Mouse (Mus musculus) lung, embryonic 15.5 days (tissue): ENCODE results near the gene Adcy7. TPM values are rescaled to one million over a fixed set of nuclear protein-coding genes. Genes with fewer than 3 reads are reported as not detected.

Experiments used
- ATAC-seq: fragments of 200-750 bp; cut with Nextera tagmentation; 2 replicates; pipeline ENCODE4 v1.8.0; 2017; ENCODE audit warnings: moderate number of reproducible peaks, borderline replicate concordance; ENCODE audit not compliant: low FRiP score, low TSS enrichment; ENCODE audit errors: extremely low read depth
- H3K27ac ChIP-seq: fragments of 300-500 bp; sonication (generic); 2 replicates; pipeline ENCODE4 v1.5.1; 2015; ENCODE audit warnings: moderate library complexity, mild to moderate bottlenecking, inconsistent platforms
- H3K27me3 ChIP-seq: fragments of 300-500 bp; sonication (generic); 2 replicates; pipeline ENCODE4 v1.6.1; 2015; ENCODE audit warnings: inconsistent platforms
- H3K36me3 ChIP-seq: fragments of 300-500 bp; sonication (generic); 2 replicates; pipeline ENCODE4 v1.6.1; 2015; ENCODE audit warnings: inconsistent platforms
- H3K4me1 ChIP-seq: fragments of 300-500 bp; sonication (generic); 2 replicates; pipeline ENCODE4 v1.6.1; 2015; ENCODE audit warnings: inconsistent platforms
- H3K4me2 ChIP-seq: fragments of 300-500 bp; sonication (generic); 2 replicates; pipeline ENCODE4 v1.6.1; 2015; ENCODE audit warnings: inconsistent platforms, mild to moderate bottlenecking, moderate library complexity
- H3K4me3 ChIP-seq: fragments of 300-500 bp; sonication (generic); 2 replicates; pipeline ENCODE4 v1.5.1; 2015; ENCODE audit warnings: mild to moderate bottlenecking, inconsistent platforms
- H3K9ac ChIP-seq: fragments of 300-500 bp; sonication (generic); 2 replicates; pipeline ENCODE4 v1.6.1; 2015; ENCODE audit warnings: inconsistent platforms
- H3K9me3 ChIP-seq: fragments of 300-500 bp; sonication (generic); 2 replicates; pipeline ENCODE4 v1.6.1; 2016; ENCODE audit warnings: inconsistent platforms
- WGBS: fragments of 180-500 bp; shearing (Covaris S2); methylation state at CpG from one replicate; pipeline ENCODE4 v1.1.7; 2015; 5-methylcytosine and 5-hydroxymethylcytosine counted together
- polyA plus RNA-seq: library from polyadenylated mRNA; unstranded; fragments of >200 nt; fragmentation: Nextera tagmentation; extraction: Ambion mirVana; gene quantifications from 2 replicates; pipeline ENCODE4 v1.2.1, GENCODE M21; 2015

Adcy7 gene
- polyA plus RNA-seq, 1 experiment from 2014 or later, result 13.9 TPM

GRCm38 (mm10) chr8:88306511-88306910 lies 34.3 kb downstream of the Adcy7 start:
- H3K9ac ChIP-seq, result no peak overlapping the region
- H3K9me3 ChIP-seq, result no peaks in the 10 kb centered on the region
- H3K27ac ChIP-seq, result no peak overlapping the region
- H3K4me1 ChIP-seq, result peaks cover 8% of the 10 kb centered on the region; the same call in 1 of the 2 replicates
- no peak overlapping the region for H3K4me2 ChIP-seq
- no peaks in the 10 kb centered on the region for H3K27me3 ChIP-seq
- H3K4me3 ChIP-seq, result no peak overlapping the region
- ATAC-seq, result no peak
- H3K36me3 ChIP-seq, result no peaks in the 10 kb centered on the region
- 62% methylated on average over 14 of the region's 14 CpGs for WGBS

GRCm38 (mm10) chr8:88307736-88308135 lies 35.5 kb downstream of the Adcy7 start:
- no peak overlapping the region for H3K9ac ChIP-seq
- WGBS, result 90% methylated on average over 4 of the region's 4 CpGs
- no peaks in the 10 kb centered on the region for H3K4me1 ChIP-seq
- H3K4me3 ChIP-seq, result no peak overlapping the region
- H3K27me3 ChIP-seq, result no peaks in the 10 kb centered on the region
- no peaks in the 10 kb centered on the region for H3K36me3 ChIP-seq
- ATAC-seq, result no peak
- no peak overlapping the region for H3K4me2 ChIP-seq
- H3K9me3 ChIP-seq, result no peaks in the 10 kb centered on the region
- no peak overlapping the region for H3K27ac ChIP-seq

- WGBS, result 72% methylated on average over 10 of the region's 10 CpGs
- no peaks in the 10 kb centered on the region for H3K36me3 ChIP-seq
- ATAC-seq, result no peak
Measured at GRCm38 (mm10) chr8:88309274-88309873, 37.2 kb downstream of the Adcy7 start.

GRCm38 (mm10) chr8:88309881-88310280 lies 37.7 kb downstream of the Adcy7 start:
- H3K9me3 ChIP-seq, result no peaks in the 10 kb centered on the region
- H3K27me3 ChIP-seq, result no peaks in the 10 kb centered on the region
- no peak overlapping the region for H3K4me2 ChIP-seq
- no peaks in the 10 kb centered on the region; the same call in 1 of the 2 replicates for H3K4me1 ChIP-seq
- 87% methylated on average over 7 of the region's 7 CpGs for WGBS
- no peak overlapping the region for H3K27ac ChIP-seq
- no peak overlapping the region for H3K9ac ChIP-seq
- ATAC-seq, result no peak
- no peak overlapping the region for H3K4me3 ChIP-seq
- H3K36me3 ChIP-seq, result no peaks in the 10 kb centered on the region

More at GRCm38 (mm10) chr8:88309274-88309873, 37.2 kb downstream of the Adcy7 start:
- no peak overlapping the region for H3K4me3 ChIP-seq
- H3K27ac ChIP-seq, result no peak overlapping the region
- H3K27me3 ChIP-seq, result no peaks in the 10 kb centered on the region
- no peaks in the 10 kb centered on the region; the same call in 1 of the 2 replicates for H3K4me1 ChIP-seq
- no peak overlapping the region for H3K4me2 ChIP-seq
- no peak overlapping the region for H3K9ac ChIP-seq
- H3K9me3 ChIP-seq, result no peaks in the 10 kb centered on the region

- Histone ChIP-seq H3K27ac (no peak overlapping the region), H3K4me2 (no peak overlapping the region), H3K9ac (no peak overlapping the region), H3K36me3 (no peaks in the 10 kb centered on the region), H3K9me3 (no peaks in the 10 kb centered on the region), H3K4me3 (no peak overlapping the region), H3K27me3 (no peaks in the 10 kb centered on the region), H3K4me1 (peaks cover under 1% of the 10 kb centered on the region; the same call in 1 of the 2 replicates)
- 80% methylated on average over 13 of the region's 13 CpGs for WGBS
- ATAC-seq, result no peak
Measured at GRCm38 (mm10) chr8:88310286-88310685, 38.1 kb downstream of the Adcy7 start.

- no peak overlapping the region for H3K4me2 ChIP-seq
- no peak overlapping the region for H3K4me3 ChIP-seq
- no peaks in the 10 kb centered on the region for H3K27me3 ChIP-seq
- 50% methylated on average over 8 of the region's 8 CpGs for WGBS
- no peak overlapping the region for H3K9ac ChIP-seq
- H3K36me3 ChIP-seq, result no peaks in the 10 kb centered on the region
- H3K27ac ChIP-seq, result no peak overlapping the region
- peaks cover 27% of the 10 kb centered on the region for H3K4me1 ChIP-seq
- no peak for ATAC-seq
- no peaks in the 10 kb centered on the region for H3K9me3 ChIP-seq
Measured at GRCm38 (mm10) chr8:88312966-88313365, 40.8 kb downstream of the Adcy7 start.

GRCm38 (mm10) chr8:88313991-88314390 lies 41.8 kb downstream of the Adcy7 start:
- ATAC-seq, result no peak
- peaks cover 30% of the 10 kb centered on the region for H3K4me1 ChIP-seq
- 92% methylated on average over 12 of the region's 12 CpGs for WGBS
- no peak overlapping the region for H3K4me3 ChIP-seq
- H3K36me3 ChIP-seq, result no peaks in the 10 kb centered on the region
- no peak overlapping the region for H3K4me2 ChIP-seq
- H3K27me3 ChIP-seq, result no peaks in the 10 kb centered on the region
- no peak overlapping the region for H3K9ac ChIP-seq
- no peaks in the 10 kb centered on the region for H3K9me3 ChIP-seq
- H3K27ac ChIP-seq, result no peak overlapping the region

GRCm38 (mm10) chr8:88315302-88315701 lies 43.1 kb downstream of the Adcy7 start:
- Histone ChIP-seq H3K27me3 (no peaks in the 10 kb centered on the region), H3K4me3 (no peak overlapping the region), H3K27ac (no peak overlapping the region), H3K4me2 (no peak overlapping the region), H3K9me3 (no peaks in the 10 kb centered on the region), H3K4me1 (peaks cover 30% of the 10 kb centered on the region), H3K9ac (no peak overlapping the region), H3K36me3 (no peaks in the 10 kb centered on the region)
- no peak for ATAC-seq
- 94% methylated on average over 8 of the region's 8 CpGs for WGBS

- no peak overlapping the region; the same call in 1 of the 2 replicates for H3K4me2 ChIP-seq
- no peak overlapping the region for H3K9ac ChIP-seq
- peak overlapping the region; percentile 79 for H3K27ac ChIP-seq
- WGBS, result 25% methylated on average over 8 of the region's 8 CpGs
- no peaks in the 10 kb centered on the region; the same call in 1 of the 2 replicates for H3K36me3 ChIP-seq
- peak; percentile 84 for ATAC-seq
- H3K9me3 ChIP-seq, result no peaks in the 10 kb centered on the region
- no peak overlapping the region for H3K4me3 ChIP-seq
- H3K4me1 ChIP-seq, result peaks cover 30% of the 10 kb centered on the region
- H3K27me3 ChIP-seq, result no peaks in the 10 kb centered on the region
Measured at GRCm38 (mm10) chr8:88316139-88316931, 44.1 kb downstream of the Adcy7 start.

GRCm38 (mm10) chr8:88317341-88317740 lies 45.1 kb downstream of the Adcy7 start:
- Histone ChIP-seq H3K36me3 (no peaks in the 10 kb centered on the region; the same call in 1 of the 2 replicates), H3K9me3 (no peaks in the 10 kb centered on the region), H3K9ac (no peak overlapping the region), H3K4me2 (no peak overlapping the region), H3K4me3 (no peak overlapping the region), H3K27me3 (no peaks in the 10 kb centered on the region), H3K27ac (peak overlapping the region; percentile 79), H3K4me1 (peaks cover 30% of the 10 kb centered on the region)
- peak; percentile 8; the same call in 1 of the 2 replicates for ATAC-seq
- 48% methylated on average over 5 of the region's 5 CpGs for WGBS

GRCm38 (mm10) chr8:88318151-88318550 lies 45.9 kb downstream of the Adcy7 start:
- no peak overlapping the region for H3K4me3 ChIP-seq
- H3K9ac ChIP-seq, result no peak overlapping the region
- WGBS, result 83% methylated on average over 8 of the region's 8 CpGs
- no peaks in the 10 kb centered on the region; the same call in 1 of the 2 replicates for H3K36me3 ChIP-seq
- no peak overlapping the region for H3K27ac ChIP-seq
- H3K4me1 ChIP-seq, result peaks cover 30% of the 10 kb centered on the region
- no peak for ATAC-seq
- no peaks in the 10 kb centered on the region for H3K27me3 ChIP-seq
- H3K4me2 ChIP-seq, result no peak overlapping the region
- no peaks in the 10 kb centered on the region for H3K9me3 ChIP-seq

GRCm38 (mm10) chr8:88320134-88320533 lies 47.9 kb downstream of the Adcy7 start:
- H3K4me2 ChIP-seq, result no peak overlapping the region
- H3K9ac ChIP-seq, result no peak overlapping the region
- H3K4me3 ChIP-seq, result no peak overlapping the region
- no peaks in the 10 kb centered on the region for H3K27me3 ChIP-seq
- H3K36me3 ChIP-seq, result peaks cover 3% of the 10 kb centered on the region
- peaks cover 38% of the 10 kb centered on the region for H3K4me1 ChIP-seq
- no peak overlapping the region for H3K27ac ChIP-seq
- ATAC-seq, result no peak
- no peaks in the 10 kb centered on the region for H3K9me3 ChIP-seq
- WGBS, result 90% methylated on average over 6 of the region's 6 CpGs
